Mouse (Mus musculus) ES-E14 (cell line): ENCODE data around the gene Dcpp2. TPM values are rescaled to one million over a fixed set of nuclear protein-coding genes. Genes with fewer than 3 reads are reported as not detected.

Experiments
- DNase-seq: peaks from one replicate; pipeline ENCODE4 v3.0.0-alpha.2; 2013; ENCODE audit warnings: low read depth, low spot score
- H3K27ac ChIP-seq: 2 replicates; pipeline ENCODE4 v1.5.1; 2012; ENCODE audit warnings: low read depth, mild to moderate bottlenecking, low read length, moderate library complexity, mixed read lengths; ENCODE audit not compliant: poor library complexity, insufficient read depth, severe bottlenecking
- H3K36me3 ChIP-seq: 2 replicates; pipeline ENCODE4 v1.6.1; 2012; ENCODE audit warnings: mild to moderate bottlenecking, low read length, moderate library complexity, mixed read lengths; ENCODE audit not compliant: control insufficient read depth, poor library complexity, insufficient read depth, severe bottlenecking
- H3K4me1 ChIP-seq, 2 experiments: fragments of 150-350 bp in 1 of 2; sonication (generic) in 1 of 2; 2 replicates each; pipeline ENCODE4 v1.6.1; 2012; ENCODE audit warnings: low read length in 2 of 2, mild to moderate bottlenecking in 1 of 2, mixed read lengths in 1 of 2; ENCODE audit not compliant: control insufficient read depth in 2 of 2, insufficient read depth in 2 of 2, poor library complexity in 1 of 2
- H3K4me3 ChIP-seq, 2 experiments: fragments of 150-350 bp in 1 of 2; sonication (generic) in 1 of 2; 2 replicates each; pipeline ENCODE4 v1.5.1; 2012; ENCODE audit warnings: low read length in 2 of 2, low read depth in 1 of 2, mild to moderate bottlenecking in 1 of 2, mixed read lengths in 1 of 2; ENCODE audit not compliant: insufficient read depth in 1 of 2, poor library complexity in 1 of 2, severe bottlenecking in 1 of 2
- H3K9ac ChIP-seq: 2 replicates; pipeline ENCODE4 v1.6.1; 2012; ENCODE audit warnings: low read depth, mild to moderate bottlenecking, low read length, mixed read lengths; ENCODE audit not compliant: poor library complexity, insufficient read depth, severe bottlenecking
- H3K9me3 ChIP-seq: fragments of 150-350 bp; sonication (generic); 2 replicates; pipeline ENCODE4 v1.6.1; 2012; ENCODE audit warnings: low read depth, mild to moderate bottlenecking, low read length; ENCODE audit not compliant: control insufficient read depth, insufficient read depth
- CHD2 ChIP-seq: IDR thresholded peaks from 2 replicates; pipeline ENCODE4 v1.6.1; 2014; ENCODE audit warnings: mild to moderate bottlenecking, low read depth, low read length, inconsistent platforms
- HCFC1 ChIP-seq: IDR thresholded peaks from 2 replicates; pipeline ENCODE4 v1.6.1; 2012; ENCODE audit warnings: low read length, inconsistent platforms, borderline replicate concordance; ENCODE audit not compliant: insufficient read depth
- MAFK ChIP-seq: IDR thresholded peaks from 2 replicates; pipeline ENCODE4 v1.6.1; 2014; ENCODE audit warnings: mild to moderate bottlenecking, low read depth, low read length, inconsistent platforms; ENCODE audit not compliant: insufficient read depth
- ZC3H11A ChIP-seq: IDR thresholded peaks from 2 replicates; pipeline ENCODE4 v1.6.1; 2012; ENCODE audit warnings: low read depth, mild to moderate bottlenecking, inconsistent platforms, low read length, borderline replicate concordance
- ZNF384 ChIP-seq: IDR thresholded peaks from 2 replicates; pipeline ENCODE4 v1.6.1; 2012; ENCODE audit warnings: low read depth, low read length, inconsistent platforms
- in situ Hi-C, 2 experiments: fragments of 600-800 bp; cut with MboI; formaldehyde crosslinking; loops; one replicate each; pipeline ENCODE4 v1.15.1; 2025; ENCODE audit warnings: low sequenced_read_pairs in 2 of 2, inconsistent platforms in 1 of 2; ENCODE audit not compliant: unreplicated experiment in 2 of 2
- total RNA-seq: library from RNA; depleted of rRNA; stranded (reverse); fragments of 300-350 nt; gene quantifications from 2 replicates; pipeline ENCODE4 v1.2.3, GENCODE M21; 2012; rRNA removed

The Dcpp2 gene
- total RNA-seq, 1 experiment = not detected

DNA sequence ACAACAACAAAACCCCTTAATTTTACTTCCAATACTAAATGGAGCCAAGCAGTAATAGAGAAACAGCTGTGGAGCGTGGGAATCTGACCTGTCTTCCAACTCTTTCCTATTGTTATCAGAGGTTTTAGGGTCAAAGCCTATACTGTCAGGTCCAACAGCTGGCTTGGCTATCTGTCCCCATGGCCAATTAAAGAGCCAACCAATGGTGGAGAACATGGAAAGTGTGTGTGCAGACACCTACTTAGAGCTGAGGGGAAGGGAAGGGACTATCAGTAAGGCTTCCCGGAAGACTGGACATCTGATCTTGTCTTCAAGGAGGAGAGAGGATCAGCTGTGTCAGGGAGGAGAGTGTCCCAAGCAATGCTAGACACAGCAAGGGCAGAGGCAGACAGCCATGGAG is 68.4 kb downstream of the Dcpp2 start:
- Histone ChIP-seq H3K9me3 (no peaks in the 10 kb centered on the region), H3K27ac (no peak overlapping the region), H3K4me3 (no peak overlapping the region), H3K4me1 (no peaks in the 10 kb centered on the region), H3K36me3 (no peaks in the 10 kb centered on the region), H3K9ac (no peak overlapping the region)
- in situ Hi-C loops = no loop called here
- DNase-seq = no peak
- TF ChIP-seq HCFC1 (no peak), ZC3H11A (no peak), MAFK (no peak), CHD2 (no peak), ZNF384 (no peak)

Other genes starting within 250 kb of the Dcpp2 start
- 4.7 and 4.9 TPM in 2 replicates for gene Mmp25, start 235.6 kb upstream of the Dcpp2 start, total RNA-seq
- 1.1 and 2.9 TPM in 2 replicates for gene Bicdl2, start 220.4 kb upstream of the Dcpp2 start, total RNA-seq
- gene Hcfc1r1, start 207.3 kb upstream of the Dcpp2 start, total RNA-seq = 26.4 and 36.4 TPM in 2 replicates
- 53.7 and 64.9 TPM in 2 replicates for gene Thoc6, start 207.0 kb upstream of the Dcpp2 start, total RNA-seq
- 101 and 138 TPM in 2 replicates for gene Tnfrsf12a, start 203.4 kb upstream of the Dcpp2 start, total RNA-seq
- gene Cldn6, start 201.6 kb upstream of the Dcpp2 start, total RNA-seq = 72.7 and 199 TPM in 2 replicates
- 3.7 and 5.7 TPM in 2 replicates for gene Cldn9, start 196.9 kb upstream of the Dcpp2 start, total RNA-seq
- gene 1520401A03Rik, start 158.1 kb upstream of the Dcpp2 start, total RNA-seq = 0.04 and 1.0 TPM in 2 replicates
- gene Pkmyt1, start 154.5 kb upstream of the Dcpp2 start, total RNA-seq = 24.1 and 41.3 TPM in 2 replicates
- 2.8 and 4.0 TPM in 2 replicates for gene Paqr4, start 140.0 kb upstream of the Dcpp2 start, total RNA-seq
- gene Kremen2, start 135.0 kb upstream of the Dcpp2 start, total RNA-seq = 2.5 and 4.3 TPM in 2 replicates
- gene Flywch1, start 109.3 kb upstream of the Dcpp2 start, total RNA-seq = 31.6 and 35.1 TPM in 2 replicates
- gene Flywch2, start 94.8 kb upstream of the Dcpp2 start, total RNA-seq = 8.0 and 10.8 TPM in 2 replicates
- 192 and 230 TPM in 2 replicates for gene Srrm2, start 90.3 kb upstream of the Dcpp2 start, total RNA-seq
- 651 and 726 TPM in 2 replicates for gene Elob, start 51.7 kb upstream of the Dcpp2 start, total RNA-seq
- 0.45 and 0.95 TPM in 2 replicates for gene Prss33, start 44.8 kb upstream of the Dcpp2 start, total RNA-seq
- gene Prss32, start 37.0 kb upstream of the Dcpp2 start, total RNA-seq = 0.26 and 0.31 TPM in 2 replicates
- gene Prss41, start 36.7 kb upstream of the Dcpp2 start, total RNA-seq = 6.8 and 11.0 TPM in 2 replicates
- not detected in 2 replicates for gene Prss21, start 12.8 kb upstream of the Dcpp2 start, total RNA-seq
- not detected in 2 replicates for gene Dcpp1, start within 50 bp of the Dcpp2 start, total RNA-seq
- gene Dcpp3, start 36.6 kb downstream of the Dcpp2 start, total RNA-seq = not detected in 2 replicates
- not detected in 2 replicates for gene Sbp, start 60.8 kb downstream of the Dcpp2 start, total RNA-seq
- gene Sbpl, start 74.4 kb downstream of the Dcpp2 start, total RNA-seq = not detected in 2 replicates
- gene Prss30, start 99.7 kb downstream of the Dcpp2 start, total RNA-seq = not detected in 2 replicates
- 0.85 and 1.5 TPM in 2 replicates for gene Prss22, start 117.2 kb downstream of the Dcpp2 start, total RNA-seq
- 0.31 and 0.37 TPM in 2 replicates for gene Prss27, start 157.3 kb downstream of the Dcpp2 start, total RNA-seq
- 34.6 and 42.3 TPM in 2 replicates for gene Kctd5, start 192.6 kb downstream of the Dcpp2 start, total RNA-seq